Mouse (Mus musculus): ENCODE measurements around the gene Adipor2.

The Adipor2 gene

DNA sequence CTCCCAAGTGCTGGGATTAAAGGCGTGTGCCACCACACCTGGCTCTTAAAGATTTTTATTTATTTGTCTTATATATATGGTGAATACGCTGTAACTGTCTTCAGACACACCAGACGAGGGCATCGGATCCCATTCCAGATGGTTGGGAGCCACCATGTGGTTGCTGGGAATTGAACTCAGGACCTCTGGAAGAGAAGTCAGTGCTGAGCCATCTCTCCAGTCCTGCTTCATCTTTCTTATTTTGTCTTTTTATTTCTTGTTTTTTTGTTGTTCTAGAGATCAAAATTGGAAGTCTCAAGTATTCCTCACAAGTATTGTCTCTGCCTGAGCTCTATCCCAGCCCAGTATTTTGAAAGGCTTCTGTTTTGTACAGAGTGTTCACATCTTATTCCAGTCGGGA, 2.9 kb upstream of the Adipor2 start:
- no peak for DNase-seq (ENCODE audit: low spot score)

GRCm38 (mm10) chr6:119419412-119419811, 1.9 kb upstream of the Adipor2 start:
- no peak for DNase-seq (ENCODE audit: low spot score)

GRCm38 (mm10) chr6:119418392-119419251, 1.1 kb upstream of the Adipor2 start:
- no peak for DNase-seq (ENCODE audit: low spot score)

DNA sequence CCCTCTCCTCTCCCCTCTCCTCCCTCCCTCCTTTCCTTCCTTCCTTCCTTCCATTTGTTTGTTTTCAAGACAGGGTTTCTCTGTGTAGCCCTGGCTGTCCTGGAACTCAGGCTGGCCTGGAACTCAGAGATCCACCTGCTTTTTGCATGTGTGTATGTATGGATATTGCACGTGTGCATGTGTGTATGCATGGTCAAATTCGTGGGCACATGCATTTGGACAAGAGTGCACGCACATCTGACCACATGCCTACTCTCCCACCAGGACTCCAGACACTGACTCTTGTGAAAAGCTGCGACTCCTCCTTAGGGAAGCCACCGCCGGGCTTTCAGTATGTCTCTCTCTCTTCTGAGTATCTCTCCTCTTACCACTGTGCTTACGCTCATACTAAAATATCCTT, 317 bp upstream of the Adipor2 start:
- no peak for DNase-seq (ENCODE audit: low spot score)

GRCm38 (mm10) chr6:119416643-119417042, 861 bp downstream of the Adipor2 start:
- no peak for DNase-seq (ENCODE audit: low spot score)

DNA sequence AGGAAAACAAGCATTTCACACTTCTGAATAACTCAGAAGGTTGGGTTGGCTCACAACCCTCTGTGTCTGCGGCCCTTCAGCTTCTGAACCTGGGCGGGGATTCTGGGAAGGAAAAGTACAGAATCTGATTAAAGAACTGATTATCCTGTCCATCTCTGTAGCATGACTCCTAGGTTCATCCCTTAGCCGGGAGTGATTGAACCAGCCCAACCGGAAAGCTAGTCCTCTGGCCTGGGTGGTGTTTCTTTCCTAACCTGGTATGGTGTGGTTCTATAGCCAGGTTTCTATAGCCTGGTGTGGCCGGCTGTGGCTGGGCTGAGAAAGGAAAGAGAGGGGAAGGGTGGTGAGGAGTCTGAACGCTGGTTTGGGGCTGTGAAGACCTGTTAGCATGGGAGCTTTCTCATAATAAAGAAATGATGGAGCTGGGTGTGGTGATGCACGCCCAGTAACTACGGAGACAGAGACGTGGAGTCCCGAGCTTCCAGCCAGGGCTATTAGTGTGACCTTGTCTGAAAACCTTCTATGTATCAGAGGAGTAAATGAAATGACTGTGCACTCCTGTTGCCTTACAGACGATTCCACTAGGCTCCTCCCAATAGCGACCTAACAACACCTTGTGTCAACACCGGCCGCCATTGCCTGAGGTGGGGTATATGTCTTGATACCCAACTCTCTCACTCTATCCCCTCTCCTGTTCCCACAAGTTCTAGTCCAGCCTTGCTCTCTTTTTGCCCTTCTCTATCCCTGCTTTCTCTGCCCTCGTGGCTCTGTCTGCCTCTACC, 3.1 kb downstream of the Adipor2 start:
- DNase-seq (ENCODE audit: low spot score): no peak

GRCm38 (mm10) chr6:119412588-119412987, 4.9 kb downstream of the Adipor2 start:
- DNase-seq (ENCODE audit: low spot score): no peak

DNA sequence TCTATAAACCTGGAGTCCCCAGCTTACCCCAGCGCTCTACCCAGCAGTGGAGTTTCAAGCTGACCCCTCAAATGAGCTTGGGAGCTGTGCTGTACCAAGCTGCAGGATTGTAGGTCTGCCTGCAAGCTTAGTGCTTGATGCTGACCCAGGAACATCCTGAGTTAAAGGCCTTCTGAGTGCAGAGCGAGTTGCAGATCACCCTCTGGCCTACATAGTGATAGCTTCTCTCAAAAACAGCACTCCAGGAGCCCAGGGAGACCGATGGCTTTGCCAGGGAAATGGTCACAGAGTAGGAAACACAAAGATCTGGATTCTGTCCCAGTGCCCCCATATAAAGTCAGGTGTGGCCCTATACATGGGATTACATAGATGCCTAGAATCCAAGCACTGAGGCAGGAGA, 6.0 kb downstream of the Adipor2 start:
- no peak for DNase-seq (ENCODE audit: low spot score)

GRCm38 (mm10) chr6:119409766-119410165, 7.7 kb downstream of the Adipor2 start:
- peak; percentile 70 for DNase-seq (ENCODE audit: low spot score)

DNA sequence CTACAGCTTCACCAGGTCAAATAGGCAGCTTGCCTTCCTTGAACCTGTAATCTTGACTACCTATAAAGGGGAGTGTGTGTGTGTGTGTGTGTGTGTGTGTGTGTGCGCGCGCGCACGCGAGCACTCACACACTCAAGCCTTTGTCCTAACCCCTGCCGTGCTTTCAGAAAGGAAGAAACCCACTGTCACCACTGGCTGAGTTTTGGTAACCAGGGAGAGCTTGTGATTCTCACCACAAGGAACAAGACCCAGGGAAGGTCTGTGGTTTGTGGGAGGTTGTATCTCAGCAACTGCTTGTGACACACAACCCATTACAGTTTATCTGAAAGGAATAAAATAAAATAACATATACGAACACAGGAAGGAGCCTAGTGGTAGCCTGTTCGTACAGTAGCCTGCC, 8.9 kb downstream of the Adipor2 start:
- no peak for DNase-seq (ENCODE audit: low spot score)

GRCm38 (mm10) chr6:119407818-119408217, 9.7 kb downstream of the Adipor2 start:
- no peak for DNase-seq (ENCODE audit: low spot score)

DNA sequence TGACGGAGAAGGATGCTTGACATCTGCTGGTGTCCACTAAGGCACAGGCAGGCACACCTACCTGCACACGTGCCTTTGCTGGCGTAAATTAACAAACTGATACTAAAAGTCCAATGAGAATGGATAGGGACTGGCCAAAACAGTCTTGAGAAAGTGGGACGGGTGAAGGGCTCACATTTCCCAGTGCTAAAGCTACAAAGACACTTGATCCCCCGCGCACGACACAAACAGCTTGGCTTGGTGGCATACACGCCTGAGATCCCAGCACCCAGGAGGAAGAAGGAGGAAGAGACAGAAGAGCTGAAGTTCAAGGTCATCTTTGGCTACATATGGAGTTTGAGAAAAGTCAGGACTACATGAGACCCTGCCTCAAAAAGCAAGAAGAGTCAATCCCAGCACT, 11.0 kb downstream of the Adipor2 start:
- no peak for DNase-seq (ENCODE audit: low spot score)

GRCm38 (mm10) chr6:119405310-119405709, 12.2 kb downstream of the Adipor2 start:
- DNase-seq (ENCODE audit: low spot score): no peak

DNA sequence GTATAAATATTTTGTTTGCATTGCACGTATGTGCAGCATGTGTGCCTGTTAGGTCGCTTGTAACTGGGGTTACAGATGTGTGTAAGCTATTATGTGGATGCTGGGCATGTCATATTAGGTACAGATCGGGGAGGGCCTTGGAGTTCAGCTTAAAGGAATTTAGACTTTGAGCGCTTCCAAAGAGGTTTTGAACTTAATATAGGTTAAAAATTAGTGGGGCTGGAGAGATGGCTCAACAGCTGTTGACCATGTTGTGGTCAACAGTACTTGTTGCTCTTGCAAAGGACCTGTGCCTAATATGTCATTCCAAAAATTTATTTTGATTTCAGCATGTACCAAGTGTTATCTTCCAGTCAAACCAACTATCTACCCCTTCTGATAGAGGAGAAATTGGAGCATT, 12.7 kb downstream of the Adipor2 start:
- no peak for DNase-seq (ENCODE audit: low spot score)

- no peak for DNase-seq (ENCODE audit: low spot score)
These were observed 14.5 kb downstream of the Adipor2 start for GRCm38 (mm10) chr6:119402976-119403375.

DNA sequence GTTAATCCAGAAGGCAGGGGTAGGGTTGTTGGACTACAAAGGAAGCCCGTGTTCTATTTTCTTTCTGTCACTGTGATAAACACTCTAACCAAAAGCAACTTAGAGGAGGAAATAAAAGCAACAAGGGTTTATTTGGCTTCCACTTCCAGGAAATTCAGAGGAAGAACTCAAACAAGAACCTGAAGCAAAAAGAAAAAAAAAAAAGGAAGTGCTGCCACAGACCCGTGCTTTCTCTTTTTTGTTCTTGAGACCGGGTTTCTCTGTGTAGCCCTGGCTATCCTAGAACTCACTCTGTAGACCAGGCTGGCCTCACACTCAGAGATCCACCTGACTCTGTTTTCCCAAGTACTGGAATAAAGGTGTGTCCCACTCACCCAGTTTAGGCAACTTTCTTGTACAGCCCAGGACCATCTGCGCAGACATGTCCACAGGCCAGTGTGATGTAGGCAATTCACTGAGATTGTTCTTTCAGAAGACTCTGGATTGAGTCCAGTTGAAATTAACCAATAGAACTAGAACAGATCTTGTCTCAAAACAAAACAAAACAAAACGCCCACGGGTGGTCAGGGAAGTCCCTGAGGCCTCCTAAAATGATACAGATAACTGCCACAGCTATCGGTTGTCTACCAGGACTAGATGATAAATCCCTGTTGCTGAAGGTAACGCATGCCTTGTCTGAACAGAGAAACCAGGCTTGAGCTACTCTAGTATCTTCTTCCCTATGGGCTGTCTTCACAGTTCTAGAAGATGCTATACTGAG, 15.8 kb downstream of the Adipor2 start:
- no peak for DNase-seq (ENCODE audit: low spot score)

DNA sequence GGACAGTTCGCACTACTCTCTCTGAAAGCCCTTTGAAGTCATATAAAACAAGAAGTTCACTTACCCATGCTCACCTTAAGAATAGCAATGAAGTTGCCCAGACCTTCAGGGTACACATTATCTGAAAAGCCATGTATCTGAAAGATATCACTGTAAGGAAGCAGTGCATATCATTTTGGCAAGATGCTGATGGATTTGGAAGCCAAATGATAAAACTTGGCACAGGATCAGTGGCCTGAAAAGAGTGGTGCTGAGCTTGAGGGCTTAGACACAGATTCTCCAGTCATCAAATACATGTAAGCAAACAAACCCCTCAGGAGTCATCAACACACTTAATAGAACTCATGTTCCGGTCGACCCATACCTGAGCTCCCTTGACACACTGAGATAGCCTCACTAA, 16.9 kb downstream of the Adipor2 start:
- no peak for DNase-seq (ENCODE audit: low spot score)

- no peak for DNase-seq (ENCODE audit: low spot score)
These were observed 18.1 kb downstream of the Adipor2 start for GRCm38 (mm10) chr6:119399371-119399770.

- no peak for DNase-seq (ENCODE audit: low spot score)
These were observed 21.2 kb downstream of the Adipor2 start for GRCm38 (mm10) chr6:119396309-119396634.

DNA sequence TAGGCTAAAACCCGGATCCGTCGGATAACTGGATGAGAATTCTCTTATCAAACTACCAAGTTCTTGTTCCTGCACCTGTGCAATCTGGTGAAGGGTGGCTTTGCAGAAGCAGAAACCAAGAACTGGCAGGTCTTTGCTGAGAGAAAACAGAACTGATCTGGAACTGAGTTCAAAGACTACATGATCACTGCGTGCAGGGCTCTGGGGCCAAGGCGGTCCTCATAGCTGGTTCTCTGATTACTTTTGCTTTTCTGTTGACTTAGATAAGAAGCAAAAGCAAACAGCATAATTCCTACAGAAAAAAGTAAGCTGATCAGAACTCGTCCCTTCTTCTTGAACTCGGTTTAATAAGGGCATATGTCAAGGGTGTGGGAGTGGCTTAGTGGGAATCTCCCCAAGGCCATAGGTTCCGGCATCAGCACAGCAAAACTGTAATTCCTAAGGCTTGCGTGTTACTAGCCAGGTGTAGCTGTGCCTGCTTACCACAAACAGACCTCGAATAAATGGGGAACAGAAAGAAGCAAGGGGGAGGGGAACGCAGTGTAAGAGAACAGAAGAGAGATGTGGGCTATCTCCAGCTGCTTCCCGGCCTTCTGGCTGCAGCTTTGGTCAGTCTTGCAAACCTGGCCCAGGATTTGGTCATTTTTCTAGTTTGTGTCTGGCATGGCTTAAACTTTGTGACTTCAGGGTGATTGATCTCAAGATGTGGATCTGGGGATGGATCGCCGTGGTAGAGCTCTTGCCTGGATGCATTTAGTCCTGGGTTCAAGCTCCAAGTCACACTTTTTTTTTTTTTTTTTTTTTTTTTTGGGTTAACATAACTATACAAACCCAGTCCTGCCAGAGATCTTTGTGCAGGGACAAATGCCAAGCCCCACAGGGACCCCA, 21.8 kb downstream of the Adipor2 start:
- no peak for DNase-seq (ENCODE audit: low spot score)

- DNase-seq (ENCODE audit: low spot score): no peak
These were observed 24.7 kb downstream of the Adipor2 start for GRCm38 (mm10) chr6:119392836-119393235.

- no peak for DNase-seq (ENCODE audit: low spot score)
These were observed 26.8 kb downstream of the Adipor2 start for GRCm38 (mm10) chr6:119390728-119391127.

All from yolk sac, embryonic 10.5 days (tissue).